Mouse (Mus musculus) bone marrow, adult 2 months (tissue): Measurements from ENCODE around the gene 1700022I11Rik. TPM values are rescaled to one million over a fixed set of nuclear protein-coding genes. Genes with fewer than 3 reads are reported as not detected.

Source experiments
- H3K27ac ChIP-seq: fragments of 200-500 bp; 2 replicates; pipeline ENCODE4 v1.5.1; 2012; ENCODE audit warnings: low read depth, mild to moderate bottlenecking, control low read depth, inconsistent platforms, low read length; ENCODE audit not compliant: control insufficient read depth, poor library complexity, insufficient read depth
- H3K4me1 ChIP-seq: fragments of 200-500 bp; 2 replicates; pipeline ENCODE4 v1.6.1; 2011; ENCODE audit warnings: low read length; ENCODE audit not compliant: control insufficient read depth, insufficient read depth
- H3K4me3 ChIP-seq: fragments of 200-500 bp; replicated peaks from 2 replicates; pipeline ENCODE3; 2011; ENCODE audit warnings: mild to moderate bottlenecking, low read depth, low read length, control low read depth; ENCODE audit not compliant: control insufficient read depth
- CTCF ChIP-seq: fragments of 200-500 bp; IDR thresholded peaks from 2 replicates; pipeline ENCODE4 v1.5.1; 2011; ENCODE audit warnings: low read length, control low read depth; ENCODE audit not compliant: control insufficient read depth, insufficient read depth
- POLR2A ChIP-seq: fragments of 200-500 bp; IDR thresholded peaks from 2 replicates; pipeline ENCODE4 v1.6.1; 2011; ENCODE audit warnings: low read depth, mild to moderate bottlenecking, control low read depth, low read length, borderline replicate concordance; ENCODE audit not compliant: control insufficient read depth
- WGBS: fragments of 180-500 bp; shearing (Covaris S2); methylation state at CpG from one replicate; pipeline ENCODE4 v1.1.7; 2018; 5-methylcytosine and 5-hydroxymethylcytosine counted together
- polyA plus RNA-seq: library from polyadenylated mRNA; stranded (reverse); fragments of >200 nt; gene quantifications from 2 replicates; pipeline ENCODE4 v1.2.4, GENCODE M21; 2011; ENCODE audit warnings: low replicate concordance; ENCODE audit not compliant: missing spikeins, insufficient read depth, insufficient read length

1700022I11Rik gene
- polyA plus RNA-seq, 1 experiment = not detected

DNA sequence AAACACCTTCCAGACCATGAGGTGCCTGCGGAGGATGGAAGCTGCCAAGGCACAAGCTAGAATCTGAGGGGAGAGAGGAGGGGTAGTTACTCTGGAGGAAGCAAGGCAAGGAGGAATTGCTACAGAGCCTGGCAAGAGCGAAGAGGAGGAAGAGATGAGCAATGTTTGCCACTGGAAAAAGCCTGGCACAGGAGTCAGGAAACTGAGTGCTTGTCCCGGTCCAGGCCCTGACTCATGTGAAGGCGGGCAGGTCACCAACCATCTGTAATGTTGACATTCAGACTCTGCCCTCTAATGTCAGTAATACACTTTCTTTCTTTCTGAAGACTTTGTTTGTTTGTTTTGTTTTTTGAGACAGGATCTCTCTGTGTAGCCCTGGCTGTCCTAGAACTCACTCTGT is 48.8 kb downstream of the 1700022I11Rik start:
- H3K4me3 ChIP-seq = no peak overlapping the region
- 86% methylated on average over 4 of the region's 4 CpGs for WGBS
- no peaks in the 10 kb centered on the region; the same call in 1 of the 2 replicates for H3K4me1 ChIP-seq
- no peak overlapping the region for H3K27ac ChIP-seq
- TF ChIP-seq CTCF (no peak), POLR2A (no peak)

- H3K27ac ChIP-seq = no peak overlapping the region
- TF ChIP-seq CTCF = no peak
- no peak for TF ChIP-seq POLR2A
- H3K4me3 ChIP-seq = no peak overlapping the region
- WGBS = 88% methylated on average over 10 of the region's 10 CpGs
- H3K4me1 ChIP-seq = no peaks in the 10 kb centered on the region; the same call in 1 of the 2 replicates
These were observed 49.8 kb downstream of the 1700022I11Rik start for GRCm38 (mm10) chr4:43019176-43019575.

DNA sequence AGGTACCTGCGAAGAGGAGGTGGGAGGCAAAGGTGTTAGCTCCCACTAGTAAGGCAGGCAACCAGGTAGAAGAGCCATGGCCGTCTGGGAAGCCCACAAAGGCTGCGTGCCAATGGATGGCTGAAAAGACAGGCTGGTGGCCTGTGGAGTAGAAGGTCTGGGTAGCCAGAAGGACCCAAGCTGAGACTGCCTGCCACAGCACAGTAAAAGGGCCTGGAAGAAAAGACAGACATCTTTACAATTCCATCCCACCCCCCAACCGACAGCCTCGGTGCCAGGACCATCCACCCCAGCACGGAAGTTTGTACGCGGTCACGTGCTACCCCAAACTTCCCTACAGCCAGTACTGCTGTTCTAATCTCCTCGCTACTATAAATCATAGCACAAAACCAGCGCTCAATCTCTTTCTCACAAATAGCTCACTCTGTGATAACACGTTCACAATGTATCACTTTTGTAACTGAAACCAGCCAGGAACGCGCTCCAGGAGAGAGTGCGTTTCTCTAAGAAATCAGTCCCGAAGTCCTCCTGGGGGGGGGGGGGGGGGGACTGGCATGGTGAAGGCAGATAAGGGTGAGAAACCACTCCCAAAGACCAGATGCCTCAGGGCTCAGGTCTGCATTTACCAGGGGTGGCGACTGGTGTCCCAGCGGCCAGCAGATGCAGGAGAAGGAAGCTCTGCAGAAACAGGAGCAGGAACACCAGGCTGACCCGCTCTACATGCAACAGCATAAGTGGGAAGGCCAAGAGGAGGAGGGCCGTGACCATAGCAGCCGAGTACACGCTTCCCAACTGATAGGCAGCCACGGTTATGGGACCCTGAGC is 50.4 kb downstream of the 1700022I11Rik start:
- TF ChIP-seq CTCF (no peak), POLR2A (no peak)
- Histone ChIP-seq H3K4me3 (no peak overlapping the region), H3K4me1 (no peaks in the 10 kb centered on the region; the same call in 1 of the 2 replicates), H3K27ac (no peak overlapping the region)
- 67% methylated on average over 23 of the region's 23 CpGs for WGBS

- Histone ChIP-seq H3K4me1 (no peaks in the 10 kb centered on the region; the same call in 1 of the 2 replicates), H3K27ac (no peak overlapping the region), H3K4me3 (no peak overlapping the region)
- WGBS = 94% methylated on average over 16 of the region's 16 CpGs
- TF ChIP-seq CTCF (no peak), POLR2A (no peak)
These were observed 51.5 kb downstream of the 1700022I11Rik start for GRCm38 (mm10) chr4:43020876-43021275.

DNA sequence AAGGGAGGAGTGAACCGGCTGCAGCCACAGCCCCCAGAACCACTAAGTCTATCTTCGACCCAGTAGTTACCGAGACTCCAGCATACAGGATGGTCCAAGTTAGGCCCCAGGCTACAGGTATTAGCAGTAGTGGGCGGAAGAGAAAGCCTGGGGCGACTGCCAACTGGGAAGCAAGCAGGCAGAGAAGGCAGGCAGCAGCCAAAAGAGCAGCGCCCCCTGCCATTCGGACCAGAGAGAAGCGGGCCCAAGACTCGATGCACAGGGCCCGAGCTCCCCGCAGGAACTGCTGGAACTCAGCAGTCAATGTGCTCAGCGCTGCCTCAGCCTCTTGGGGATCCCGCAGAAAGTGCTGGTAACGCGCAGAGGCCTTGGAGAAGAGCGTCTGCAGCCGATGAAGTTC is 51.9 kb downstream of the 1700022I11Rik start:
- TF ChIP-seq CTCF = no peak
- TF ChIP-seq POLR2A = no peak
- Histone ChIP-seq H3K27ac (no peak overlapping the region), H3K4me3 (no peak overlapping the region), H3K4me1 (no peaks in the 10 kb centered on the region; the same call in 1 of the 2 replicates)
- WGBS = 89% methylated on average over 17 of the region's 17 CpGs

DNA sequence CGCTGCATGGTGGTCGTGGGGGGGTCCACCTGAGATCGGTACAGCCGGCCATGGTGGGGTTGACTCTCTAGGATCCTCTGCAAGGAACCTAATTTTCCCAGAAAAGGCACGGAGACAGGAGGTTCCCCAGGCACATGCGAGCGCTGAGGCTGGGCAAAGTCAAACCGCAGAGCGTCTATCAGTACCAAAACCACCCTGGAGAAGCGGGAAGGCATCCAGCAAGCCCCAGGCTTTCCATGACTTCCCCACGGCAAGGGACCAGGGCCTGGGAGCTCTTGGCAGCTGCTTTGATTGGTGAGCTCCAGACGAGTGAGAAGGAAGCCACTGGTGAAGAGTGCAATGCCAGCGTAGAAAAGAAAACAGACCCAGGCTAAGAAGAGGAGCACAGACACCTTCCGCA is 55.3 kb downstream of the 1700022I11Rik start:
- H3K4me3 ChIP-seq = peak overlapping the region; percentile 80
- WGBS = 79% methylated on average over 14 of the region's 14 CpGs
- TF ChIP-seq CTCF (no peak), POLR2A (no peak)
- no peak overlapping the region for H3K27ac ChIP-seq
- H3K4me1 ChIP-seq = no peaks in the 10 kb centered on the region; the same call in 1 of the 2 replicates

- Histone ChIP-seq H3K4me3 (peak within 1 kb of the TSS; percentile 80), H3K27ac (peak within 1 kb of the TSS; percentile 87), H3K4me1 (no peaks in the 10 kb centered on the region; the same call in 1 of the 2 replicates)
- 6% methylated on average over 42 of the region's 42 CpGs for WGBS
- TF ChIP-seq CTCF (peak; percentile 90), POLR2A (peak; percentile 71; the same call in 1 of the 2 replicates)
These were observed 55.9 kb downstream of the 1700022I11Rik start, which contains the start of gene Pigo for GRCm38 (mm10) chr4:43025084-43025960. Gene Pigo (minus strand): TSS chr4:43025819.

DNA sequence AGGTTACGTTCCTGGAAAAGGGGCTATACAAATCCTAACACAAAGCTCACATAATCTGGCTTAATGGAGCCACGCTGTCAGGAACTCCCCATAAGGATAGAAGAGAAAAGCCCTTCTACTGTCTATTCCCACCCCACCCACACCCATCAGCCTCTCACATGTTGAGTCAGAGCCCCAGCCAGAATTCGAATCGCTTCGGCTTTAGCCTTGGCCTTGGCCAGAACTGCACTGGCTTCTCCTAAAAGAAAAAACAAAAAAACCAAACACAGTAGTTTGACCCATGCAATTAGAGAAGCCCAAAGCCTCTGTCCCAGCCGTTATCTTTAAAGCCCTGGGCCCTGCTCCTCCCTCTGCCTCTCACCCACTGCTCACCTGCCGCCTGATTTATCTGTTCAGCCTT is 59.7 kb downstream of the 1700022I11Rik start:
- Histone ChIP-seq H3K4me1 (peaks cover 2% of the 10 kb centered on the region; the same call in 1 of the 2 replicates), H3K4me3 (no peak overlapping the region), H3K27ac (no peak overlapping the region)
- WGBS = 90% methylated on average over 7 of the region's 7 CpGs
- TF ChIP-seq POLR2A = no peak
